Mouse (Mus musculus) CH12.LX (cell line): Measurements from ENCODE around the gene P3h3.

ENCODE experiments used
- BHLHE40 ChIP-seq: IDR thresholded peaks from 2 replicates; pipeline ENCODE4 v1.6.1; 2011; ENCODE audit warnings: mild to moderate bottlenecking, low read depth, low read length, improper control_type of control experiment
- CTCF ChIP-seq, 2 experiments: IDR thresholded peaks in 1 of 2; conservative IDR thresholded peaks in 1 of 2; 2 replicates each; pipeline ENCODE4 v1.5.1; 2011 to 2012; ENCODE audit warnings: low read depth in 2 of 2, low read length in 2 of 2, improper control_type of control experiment in 1 of 2, inconsistent platforms in 1 of 2, mild to moderate bottlenecking in 1 of 2, moderate library complexity in 1 of 2
- HCFC1 ChIP-seq: IDR thresholded peaks from 2 replicates; pipeline ENCODE4 v1.6.1; 2012; ENCODE audit warnings: low read depth, mild to moderate bottlenecking, inconsistent platforms, low read length, improper control_type of control experiment
- MAX ChIP-seq: IDR thresholded peaks from 2 replicates; pipeline ENCODE4 v1.6.1; 2011; ENCODE audit warnings: low read length, improper control_type of control experiment
- MXI1 ChIP-seq: IDR thresholded peaks from 2 replicates; pipeline ENCODE4 v1.6.1; 2011; ENCODE audit warnings: mild to moderate bottlenecking, low read depth, low read length, improper control_type of control experiment
- POLR2A ChIP-seq: IDR thresholded peaks from 2 replicates; pipeline ENCODE4 v1.6.1; 2011; ENCODE audit warnings: low read depth, mild to moderate bottlenecking, improper control_type of control experiment, low read length
- TCF12 ChIP-seq: IDR thresholded peaks from 2 replicates; pipeline ENCODE4 v1.6.1; 2014; ENCODE audit warnings: low read depth, mild to moderate bottlenecking, inconsistent platforms, low read length, improper control_type of control experiment

GRCm38 (mm10) chr6:124811701-124812560 is 45.6 kb downstream of the P3h3 start:
- no peak for TF ChIP-seq CTCF (conservative IDR thresholded peaks at IDR 0.05 in 1 of 2, IDR thresholded peaks at IDR 0.05 in 1 of 2; ENCODE audit: low read depth in 2 of 2, low read length in 2 of 2)
- no peak for TF ChIP-seq HCFC1
- TF ChIP-seq POLR2A: no peak
- TF ChIP-seq BHLHE40: no peak
- TF ChIP-seq TCF12: no peak
- no peak for TF ChIP-seq MAX
- TF ChIP-seq MXI1: no peak
